Mouse (Mus musculus) T-helper 17 cell (primary cell): ENCODE measurements around the gene Ube2e3.

Source experiments
- in situ Hi-C, 2 experiments: fragments of 300-600 bp; cut with MboI, MseI; formaldehyde crosslinking; loops; 1 replicate in 1 of 2; 2 replicates in 1 of 2; pipeline ENCODE4 v1.15.1; 2025; ENCODE audit warnings: high pct_unique_total_duplicates in 2 of 2

Gene Ube2e3

GRCm38 (mm10) chr2:78867726-78868510, at the start of gene Ube2e3:
TSS of gene Ube2e3 (plus strand) at chr2:78868124.
- in situ Hi-C loops: loop anchor here (5.0 to 25.0 kb wide), 4 partner anchors 104 to 1606 kb away; partner anchors contain the start of genes Cwc22 (in 1 of the 2) and Itga4 (in 1 of the 2)

- in situ Hi-C loops: no loop called here
These were observed 38.0 kb upstream of the Ube2e3 start for GRCm38 (mm10) chr2:78829887-78830286.

- in situ Hi-C loops: no loop called here
These were observed 26.3 kb upstream of the Ube2e3 start for GRCm38 (mm10) chr2:78841494-78842224.

- in situ Hi-C loops: no loop called here
These were observed 23.6 kb upstream of the Ube2e3 start for GRCm38 (mm10) chr2:78844365-78844764.

GRCm38 (mm10) chr2:78845274-78845673, 22.6 kb upstream of the Ube2e3 start:
- in situ Hi-C loops: no loop called here

- in situ Hi-C loops: no loop called here
These were observed 22.2 kb upstream of the Ube2e3 start for GRCm38 (mm10) chr2:78845717-78846116.

- in situ Hi-C loops: loop anchor here in 1 of 2 experiments (25.0 kb wide), 2 partner anchors 917 to 1592 kb away; partner anchors contain the start of gene Cwc22
These were observed 13.6 kb upstream of the Ube2e3 start for GRCm38 (mm10) chr2:78854315-78854714.

GRCm38 (mm10) chr2:78858628-78859027, 9.3 kb upstream of the Ube2e3 start:
- in situ Hi-C loops: loop anchor here in 1 of 2 experiments (25.0 kb wide), 2 partner anchors 921 to 1596 kb away; partner anchors contain the start of gene Cwc22

- in situ Hi-C loops: loop anchor here (10.0 to 25.0 kb wide), 3 partner anchors 395 to 1597 kb away; partner anchors contain the start of genes Cwc22 (in 1 of the 2) and Itga4 (in 1 of the 2)
These were observed 8.4 kb upstream of the Ube2e3 start for GRCm38 (mm10) chr2:78859266-78860087.

- in situ Hi-C loops: loop anchor here (10.0 to 25.0 kb wide), 3 partner anchors 395 to 1598 kb away; partner anchors contain the start of genes Cwc22 (in 1 of the 2) and Itga4 (in 1 of the 2)
These were observed 7.9 kb upstream of the Ube2e3 start for GRCm38 (mm10) chr2:78860088-78860372.

- in situ Hi-C loops: loop anchor here (10.0 to 25.0 kb wide), 3 partner anchors 391 to 1602 kb away; partner anchors contain the start of genes Cwc22 (in 1 of the 2) and Itga4 (in 1 of the 2)
These were observed 3.8 kb upstream of the Ube2e3 start for GRCm38 (mm10) chr2:78864116-78864515.

- in situ Hi-C loops: loop anchor here (5.0 to 25.0 kb wide), 4 partner anchors 107 to 1603 kb away; partner anchors contain the start of genes Cwc22 (in 1 of the 2) and Itga4 (in 1 of the 2)
These were observed 3.1 kb upstream of the Ube2e3 start for GRCm38 (mm10) chr2:78864866-78865265.

GRCm38 (mm10) chr2:78868511-78868854, 559 bp downstream of the Ube2e3 start:
- in situ Hi-C loops: loop anchor here (5.0 to 25.0 kb wide), 4 partner anchors 104 to 1606 kb away; partner anchors contain the start of genes Cwc22 (in 1 of the 2) and Itga4 (in 1 of the 2)

- in situ Hi-C loops: loop anchor here (5.0 to 25.0 kb wide), 4 partner anchors 103 to 1607 kb away; partner anchors contain the start of genes Cwc22 (in 1 of the 2) and Itga4 (in 1 of the 2)
These were observed 1.2 kb downstream of the Ube2e3 start for GRCm38 (mm10) chr2:78868951-78869720.

GRCm38 (mm10) chr2:78869721-78870442, 2.0 kb downstream of the Ube2e3 start:
- in situ Hi-C loops: loop anchor here (5.0 to 25.0 kb wide), 4 partner anchors 102 to 1608 kb away; partner anchors contain the start of genes Cwc22 (in 1 of the 2) and Itga4 (in 1 of the 2)

GRCm38 (mm10) chr2:78870443-78871025, 2.6 kb downstream of the Ube2e3 start:
- in situ Hi-C loops: loop anchor here in 1 of 2 experiments (25.0 kb wide), 2 partner anchors 933 to 1608 kb away; partner anchors contain the start of gene Cwc22

GRCm38 (mm10) chr2:78871971-78872860, 4.3 kb downstream of the Ube2e3 start:
- in situ Hi-C loops: loop anchor here in 1 of 2 experiments (25.0 kb wide), 2 partner anchors 935 to 1610 kb away; partner anchors contain the start of gene Cwc22

- in situ Hi-C loops: loop anchor here in 1 of 2 experiments (25.0 kb wide), 2 partner anchors 937 to 1612 kb away; partner anchors contain the start of gene Cwc22
These were observed 6.0 kb downstream of the Ube2e3 start for GRCm38 (mm10) chr2:78873946-78874345.
